Mouse (Mus musculus): Measurements from ENCODE around the gene Iqgap1. TPM values are rescaled to one million over a fixed set of nuclear protein-coding genes. Genes with fewer than 3 reads are reported as not detected.

The Iqgap1 gene
- total and polyA plus RNA-seq, 2 experiments, result 2.8 to 7.8 TPM

DNA sequence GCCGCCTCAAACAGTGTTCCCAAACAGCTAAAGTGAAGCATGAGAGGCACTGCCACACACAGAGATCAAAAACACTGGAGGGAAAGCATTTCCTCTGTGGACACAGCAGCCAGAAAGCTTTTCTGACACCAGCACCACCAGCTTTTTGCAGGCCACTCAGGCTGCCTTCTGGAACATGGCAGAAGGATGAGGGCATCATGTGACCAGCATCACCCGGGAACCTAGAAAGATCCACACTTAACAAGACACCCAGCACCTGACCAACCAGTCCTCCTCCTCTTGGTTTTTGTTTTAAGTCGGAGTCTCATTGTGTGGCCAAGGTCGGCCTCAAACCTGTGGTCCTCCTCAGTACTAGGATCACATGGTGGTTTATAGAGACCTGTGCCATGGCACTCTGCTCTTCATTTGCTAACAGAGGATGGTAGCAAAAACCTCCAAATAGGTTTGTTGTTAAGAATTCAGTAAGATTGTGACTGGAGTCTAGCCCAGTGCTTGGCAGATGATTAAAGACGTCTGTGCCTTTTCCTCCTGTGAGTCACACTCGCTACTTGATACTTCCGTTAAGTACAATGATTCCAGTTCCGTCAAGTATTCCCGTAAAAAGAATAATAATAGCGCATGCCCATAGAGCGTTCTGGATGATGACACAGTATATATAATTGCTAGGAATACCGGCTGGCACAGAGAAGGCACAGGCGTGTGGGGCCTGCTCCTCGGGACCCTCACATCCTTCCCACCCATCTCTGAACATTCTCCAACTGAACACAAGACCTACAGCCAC is 51.8 kb downstream of the Iqgap1 start:
- Histone ChIP-seq H3K36me3 (ENCODE audit: control insufficient read depth, insufficient read depth, low read length) (no peaks in the 10 kb centered on the region), H3K27me3 (ENCODE audit: control insufficient read depth, insufficient read depth, low read length) (no peaks in the 10 kb centered on the region), H3K4me3 (ENCODE audit: insufficient read depth, low read depth, low read length) (no peak overlapping the region), H3K9ac (ENCODE audit: low read depth, low read length) (no peak overlapping the region), H3K4me1 (ENCODE audit: control insufficient read depth, insufficient read depth, low read length) (no peaks in the 10 kb centered on the region; the same call in 1 of the 2 replicates), H3K27ac (replicated peaks; ENCODE audit: insufficient read depth, low read depth, low read length) (no peak overlapping the region), H3K79me2 (ENCODE audit: control insufficient read depth, insufficient read depth, low read length) (no peaks in the 10 kb centered on the region; the same call in 1 of the 2 replicates)
- TF ChIP-seq CTCF (IDR thresholded peaks at IDR 0.05; ENCODE audit: low read depth, low read length) (no peak), POLR2A (IDR thresholded peaks at IDR 0.05; ENCODE audit: extremely low read depth, insufficient read depth, low read length) (no peak)
- peak; percentile 28 for DNase-seq (ENCODE audit: extremely low read depth, low read depth, low spot score)
- 79% methylated on average over 14 of the region's 14 CpGs for WGBS

DNA sequence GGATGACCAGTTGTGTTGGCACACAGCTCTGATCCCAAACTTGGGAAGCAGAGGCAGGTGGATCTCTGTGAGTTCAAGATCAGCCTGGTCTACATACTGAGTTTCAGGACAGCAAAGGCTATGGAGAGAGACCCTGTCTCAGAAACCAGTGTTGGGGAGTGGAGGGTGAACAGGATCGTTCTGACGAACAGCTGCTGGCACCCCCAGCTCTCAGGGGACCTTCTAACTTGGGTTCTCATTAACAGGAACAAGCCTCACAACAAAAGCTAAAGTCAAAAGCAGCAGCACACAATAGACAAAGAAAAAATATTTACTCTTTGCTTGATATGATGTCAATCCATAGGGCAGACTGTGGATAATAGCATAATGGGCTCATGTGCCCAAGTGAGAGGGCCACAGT is 55.3 kb downstream of the Iqgap1 start:
- Histone ChIP-seq H3K27ac (replicated peaks; ENCODE audit: insufficient read depth, low read depth, low read length) (no peak overlapping the region), H3K9ac (ENCODE audit: low read depth, low read length) (no peak overlapping the region), H3K4me3 (ENCODE audit: insufficient read depth, low read depth, low read length) (no peak overlapping the region), H3K36me3 (ENCODE audit: control insufficient read depth, insufficient read depth, low read length) (no peaks in the 10 kb centered on the region), H3K27me3 (ENCODE audit: control insufficient read depth, insufficient read depth, low read length) (no peaks in the 10 kb centered on the region), H3K79me2 (ENCODE audit: control insufficient read depth, insufficient read depth, low read length) (no peaks in the 10 kb centered on the region), H3K4me1 (ENCODE audit: control insufficient read depth, insufficient read depth, low read length) (no peaks in the 10 kb centered on the region; the same call in 1 of the 2 replicates)
- WGBS, result 100% methylated on average over 2 of the region's 2 CpGs
- no peak for DNase-seq (ENCODE audit: extremely low read depth, low read depth, low spot score)
- TF ChIP-seq POLR2A (IDR thresholded peaks at IDR 0.05; ENCODE audit: extremely low read depth, insufficient read depth, low read length) (no peak), CTCF (IDR thresholded peaks at IDR 0.05; ENCODE audit: low read depth, low read length) (no peak)

DNA sequence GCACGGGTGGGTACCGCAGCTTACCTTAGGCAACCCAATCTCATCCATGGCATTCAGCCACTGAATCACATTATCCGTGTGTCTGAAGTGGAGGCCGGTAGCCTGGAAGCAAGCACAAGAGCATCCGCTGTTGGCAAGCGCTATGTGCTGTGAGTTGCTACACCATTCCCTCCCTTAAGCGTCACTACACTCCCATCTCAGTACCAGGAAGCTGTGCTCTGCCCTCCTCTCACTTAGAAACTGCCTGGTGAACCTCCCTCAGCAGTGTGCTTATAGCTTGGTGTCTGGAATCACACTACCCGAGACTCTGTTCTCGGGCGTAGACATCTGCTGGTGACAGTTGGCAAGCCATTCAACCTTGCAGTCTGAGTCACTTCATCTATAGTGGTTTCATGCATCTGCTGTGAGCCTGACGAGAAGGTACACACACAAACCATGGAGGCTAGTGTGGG is 58.9 kb downstream of the Iqgap1 start:
- WGBS, result 89% methylated on average over 11 of the region's 11 CpGs
- Histone ChIP-seq H3K36me3 (ENCODE audit: control insufficient read depth, insufficient read depth, low read length) (no peaks in the 10 kb centered on the region), H3K4me1 (ENCODE audit: control insufficient read depth, insufficient read depth, low read length) (no peaks in the 10 kb centered on the region), H3K4me3 (ENCODE audit: insufficient read depth, low read depth, low read length) (no peak overlapping the region), H3K9ac (ENCODE audit: low read depth, low read length) (no peak overlapping the region), H3K79me2 (ENCODE audit: control insufficient read depth, insufficient read depth, low read length) (no peaks in the 10 kb centered on the region), H3K27me3 (ENCODE audit: control insufficient read depth, insufficient read depth, low read length) (no peaks in the 10 kb centered on the region), H3K27ac (replicated peaks; ENCODE audit: insufficient read depth, low read depth, low read length) (no peak overlapping the region)
- no peak for DNase-seq (ENCODE audit: extremely low read depth, low read depth, low spot score)
- TF ChIP-seq CTCF (IDR thresholded peaks at IDR 0.05; ENCODE audit: low read depth, low read length) (no peak), POLR2A (IDR thresholded peaks at IDR 0.05; ENCODE audit: extremely low read depth, insufficient read depth, low read length) (no peak)

DNA sequence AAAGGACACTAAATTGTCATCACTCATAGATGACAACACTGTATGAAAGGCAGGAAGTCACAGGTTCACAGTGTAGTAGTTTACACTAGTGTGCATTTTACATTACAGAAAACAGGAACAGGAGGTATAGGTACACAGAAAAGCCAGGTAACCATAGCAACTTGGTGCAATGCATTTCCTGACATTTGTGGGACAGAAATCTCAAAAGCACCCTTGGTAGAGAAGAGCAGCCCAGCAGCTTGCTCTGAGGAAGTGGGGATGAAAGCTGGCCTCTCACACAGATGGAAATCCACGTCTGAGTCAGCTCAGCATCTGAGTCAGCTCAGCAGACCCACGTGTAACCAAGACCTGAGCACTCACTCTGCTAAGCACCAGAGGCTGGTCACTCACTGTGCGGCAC is 59.7 kb downstream of the Iqgap1 start:
- no peak for DNase-seq (ENCODE audit: extremely low read depth, low read depth, low spot score)

DNA sequence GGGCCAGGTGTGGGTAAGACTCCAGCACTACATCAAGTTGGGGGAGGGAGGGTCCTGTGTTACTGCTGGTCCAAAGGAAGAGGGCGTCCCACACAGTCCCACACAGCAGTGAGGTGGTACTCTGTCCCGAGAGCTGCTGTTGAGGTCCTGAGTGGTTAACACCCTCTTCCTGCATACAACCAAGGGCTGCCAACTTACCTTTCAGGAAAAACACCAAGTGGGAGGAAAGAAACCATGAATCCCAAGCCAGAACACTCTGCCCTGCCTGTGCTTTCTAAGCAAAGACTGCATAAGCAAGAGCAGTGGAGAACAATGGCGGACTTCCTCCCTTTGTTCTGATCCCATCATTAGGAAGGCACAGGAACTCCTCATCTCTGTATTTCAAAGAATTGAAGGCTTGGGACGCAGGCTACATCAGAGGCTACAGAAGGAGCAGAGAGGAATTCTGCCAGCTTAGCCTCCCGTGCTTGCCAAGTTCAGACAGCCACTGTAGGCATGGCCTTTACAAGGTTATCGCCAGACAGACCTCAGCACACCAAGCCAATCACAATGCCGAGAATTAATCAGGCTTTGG is 61.8 kb downstream of the Iqgap1 start:
- H3K27me3 ChIP-seq (ENCODE audit: control insufficient read depth, insufficient read depth, low read length), result no peaks in the 10 kb centered on the region
- H3K4me3 ChIP-seq (ENCODE audit: insufficient read depth, low read depth, low read length), result no peak overlapping the region

More for the DNA sequence above, 59.7 kb downstream of the Iqgap1 start:
- no peaks in the 10 kb centered on the region for H3K79me2 ChIP-seq (ENCODE audit: control insufficient read depth, insufficient read depth, low read length)
- H3K27ac ChIP-seq (replicated peaks; ENCODE audit: insufficient read depth, low read depth, low read length), result no peak overlapping the region
- H3K4me3 ChIP-seq (ENCODE audit: insufficient read depth, low read depth, low read length), result no peak overlapping the region
- 85% methylated on average over 3 of the region's 3 CpGs for WGBS
- H3K4me1 ChIP-seq (ENCODE audit: control insufficient read depth, insufficient read depth, low read length), result no peaks in the 10 kb centered on the region
- H3K9ac ChIP-seq (ENCODE audit: low read depth, low read length), result no peak overlapping the region
- no peaks in the 10 kb centered on the region for H3K27me3 ChIP-seq (ENCODE audit: control insufficient read depth, insufficient read depth, low read length)
- H3K36me3 ChIP-seq (ENCODE audit: control insufficient read depth, insufficient read depth, low read length), result no peaks in the 10 kb centered on the region
- TF ChIP-seq POLR2A (IDR thresholded peaks at IDR 0.05; ENCODE audit: extremely low read depth, insufficient read depth, low read length), result no peak
- TF ChIP-seq CTCF (IDR thresholded peaks at IDR 0.05; ENCODE audit: low read depth, low read length), result no peak

More for the DNA sequence above, 61.8 kb downstream of the Iqgap1 start:
- H3K27ac ChIP-seq (replicated peaks; ENCODE audit: insufficient read depth, low read depth, low read length), result no peak overlapping the region
- H3K79me2 ChIP-seq (ENCODE audit: control insufficient read depth, insufficient read depth, low read length), result no peaks in the 10 kb centered on the region
- no peaks in the 10 kb centered on the region for H3K4me1 ChIP-seq (ENCODE audit: control insufficient read depth, insufficient read depth, low read length)
- H3K9ac ChIP-seq (ENCODE audit: low read depth, low read length), result no peak overlapping the region
- TF ChIP-seq CTCF (IDR thresholded peaks at IDR 0.05; ENCODE audit: low read depth, low read length) (no peak), POLR2A (IDR thresholded peaks at IDR 0.05; ENCODE audit: extremely low read depth, insufficient read depth, low read length) (no peak)
- H3K36me3 ChIP-seq (ENCODE audit: control insufficient read depth, insufficient read depth, low read length), result 0 out of 2 replicates have a peak, but pooled peaks cover 5% of the 10 kb centered on the region
- no peak for DNase-seq (ENCODE audit: extremely low read depth, low read depth, low spot score)
- 79% methylated on average over 7 of the region's 7 CpGs for WGBS
